Mouse (Mus musculus) lung, embryonic 15.5 days (tissue): ENCODE measurements around the gene Zbp1. TPM values are rescaled to one million over a fixed set of nuclear protein-coding genes. Genes with fewer than 3 reads are reported as not detected.
A peak's percentile ranks its signal among the peaks of the same experiment; 100 is the strongest.

Experiments
- ATAC-seq: fragments of 200-750 bp; cut with Nextera tagmentation; 2 replicates; pipeline ENCODE4 v1.8.0; 2017; ENCODE audit warnings: moderate number of reproducible peaks, borderline replicate concordance; ENCODE audit not compliant: low FRiP score, low TSS enrichment; ENCODE audit errors: extremely low read depth
- H3K27ac ChIP-seq: fragments of 300-500 bp; sonication (generic); 2 replicates; pipeline ENCODE4 v1.5.1; 2015; ENCODE audit warnings: moderate library complexity, mild to moderate bottlenecking, inconsistent platforms
- H3K27me3 ChIP-seq: fragments of 300-500 bp; sonication (generic); 2 replicates; pipeline ENCODE4 v1.6.1; 2015; ENCODE audit warnings: inconsistent platforms
- H3K36me3 ChIP-seq: fragments of 300-500 bp; sonication (generic); 2 replicates; pipeline ENCODE4 v1.6.1; 2015; ENCODE audit warnings: inconsistent platforms
- H3K4me1 ChIP-seq: fragments of 300-500 bp; sonication (generic); 2 replicates; pipeline ENCODE4 v1.6.1; 2015; ENCODE audit warnings: inconsistent platforms
- H3K4me2 ChIP-seq: fragments of 300-500 bp; sonication (generic); 2 replicates; pipeline ENCODE4 v1.6.1; 2015; ENCODE audit warnings: inconsistent platforms, mild to moderate bottlenecking, moderate library complexity
- H3K4me3 ChIP-seq: fragments of 300-500 bp; sonication (generic); 2 replicates; pipeline ENCODE4 v1.5.1; 2015; ENCODE audit warnings: mild to moderate bottlenecking, inconsistent platforms
- H3K9ac ChIP-seq: fragments of 300-500 bp; sonication (generic); 2 replicates; pipeline ENCODE4 v1.6.1; 2015; ENCODE audit warnings: inconsistent platforms
- H3K9me3 ChIP-seq: fragments of 300-500 bp; sonication (generic); 2 replicates; pipeline ENCODE4 v1.6.1; 2016; ENCODE audit warnings: inconsistent platforms
- WGBS: fragments of 180-500 bp; shearing (Covaris S2); methylation state at CpG from one replicate; pipeline ENCODE4 v1.1.7; 2015; 5-methylcytosine and 5-hydroxymethylcytosine counted together
- polyA plus RNA-seq: library from polyadenylated mRNA; unstranded; fragments of >200 nt; fragmentation: Nextera tagmentation; extraction: Ambion mirVana; gene quantifications from 2 replicates; pipeline ENCODE4 v1.2.1, GENCODE M21; 2015

Zbp1 gene
- polyA plus RNA-seq, 1 experiment from 2014 or later, result 0.95 TPM

DNA sequence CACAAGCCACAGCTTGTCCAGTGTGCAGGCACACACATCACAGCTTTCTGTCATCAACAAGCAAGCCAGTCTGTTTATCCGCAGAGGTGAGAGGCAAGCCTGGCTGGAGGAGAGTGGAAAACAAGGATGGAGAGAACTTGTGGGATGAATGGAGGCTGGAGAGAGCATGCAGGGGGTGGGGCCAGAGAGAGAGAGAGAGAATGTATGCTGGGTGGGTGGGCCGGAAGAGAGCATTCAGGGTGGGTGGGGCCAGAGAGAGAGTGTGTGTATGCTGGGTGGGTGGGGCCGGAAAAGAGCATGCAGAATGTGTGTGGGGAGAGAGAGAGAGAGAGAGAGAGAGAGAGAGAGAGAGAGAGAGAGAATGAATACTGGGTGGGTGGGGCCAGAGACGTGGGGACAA, 14.1 kb downstream of the Zbp1 start:
- no peaks in the 10 kb centered on the region for H3K4me1 ChIP-seq
- no peak overlapping the region for H3K9ac ChIP-seq
- H3K27ac ChIP-seq, result no peak overlapping the region
- H3K9me3 ChIP-seq, result no peaks in the 10 kb centered on the region
- 46% methylated on average over 4 of the region's 4 CpGs for WGBS
- H3K36me3 ChIP-seq, result no peaks in the 10 kb centered on the region
- H3K4me3 ChIP-seq, result no peak overlapping the region
- ATAC-seq, result peak; percentile 43; the same call in 1 of the 2 replicates
- no peak overlapping the region for H3K4me2 ChIP-seq
- no peaks in the 10 kb centered on the region for H3K27me3 ChIP-seq

DNA sequence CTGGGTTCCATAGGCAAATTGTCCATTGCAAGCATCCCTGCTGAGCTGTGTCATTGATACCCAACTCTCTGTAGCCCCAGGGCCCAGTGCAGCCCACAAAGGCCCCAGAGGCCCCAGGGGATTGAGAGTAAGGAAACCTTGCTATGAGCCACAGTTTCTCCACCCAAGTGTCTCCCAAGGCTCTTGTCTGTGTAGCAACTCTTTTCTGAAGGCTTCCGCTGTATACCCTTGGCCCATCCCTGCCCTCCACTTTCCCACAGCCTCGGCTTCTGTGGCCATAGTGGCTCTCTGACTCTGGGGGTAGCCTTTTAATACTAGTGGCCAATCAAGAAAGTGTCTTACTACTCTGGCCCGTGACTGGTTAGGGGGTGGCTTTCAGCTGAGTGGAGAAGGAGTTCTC, 15.0 kb downstream of the Zbp1 start:
- ATAC-seq, result no peak
- H3K9me3 ChIP-seq, result no peaks in the 10 kb centered on the region
- 85% methylated on average over 3 of the region's 3 CpGs for WGBS
- no peaks in the 10 kb centered on the region for H3K36me3 ChIP-seq
- no peak overlapping the region for H3K27ac ChIP-seq
- H3K4me2 ChIP-seq, result no peak overlapping the region
- H3K27me3 ChIP-seq, result no peaks in the 10 kb centered on the region
- H3K4me1 ChIP-seq, result no peaks in the 10 kb centered on the region
- no peak overlapping the region for H3K9ac ChIP-seq
- no peak overlapping the region for H3K4me3 ChIP-seq

DNA sequence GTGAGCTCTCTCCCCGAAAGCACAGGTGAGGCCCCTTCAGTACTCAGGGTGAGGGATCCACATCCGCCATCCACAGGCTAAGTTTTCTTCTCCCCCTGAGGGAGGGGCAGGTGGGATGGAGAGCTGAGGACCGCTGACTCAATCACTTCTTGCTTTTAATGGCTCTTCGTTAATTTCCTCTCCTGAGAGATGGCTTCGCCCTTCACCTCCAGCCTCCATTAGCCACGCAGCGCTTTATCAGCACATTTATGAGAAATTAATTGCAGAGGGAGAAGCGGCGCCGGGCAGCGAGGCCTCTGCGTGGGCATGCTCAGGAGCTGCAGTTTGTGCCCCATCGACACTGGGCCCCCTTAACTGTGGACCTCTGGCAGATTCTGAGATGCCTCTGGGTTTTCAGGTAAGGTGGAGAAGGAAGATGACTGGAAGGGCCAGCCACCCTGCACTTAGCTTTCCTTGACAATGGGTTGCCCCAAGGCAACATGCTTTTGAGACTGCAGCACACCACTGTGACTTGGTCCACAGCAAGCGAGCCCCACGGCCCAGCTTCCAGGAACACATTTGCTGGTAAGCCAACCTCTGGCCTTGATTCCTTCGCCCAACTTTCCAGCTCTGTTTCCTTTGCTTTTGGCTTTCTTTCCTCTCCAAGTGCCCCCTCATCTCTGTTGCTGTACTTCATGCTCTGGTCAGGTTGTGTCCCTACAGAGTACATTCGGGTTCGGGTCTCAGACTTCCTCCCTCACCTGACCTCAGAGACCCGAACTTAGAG, 15.6 kb downstream of the Zbp1 start:
- H3K9ac ChIP-seq, result no peak overlapping the region
- no peaks in the 10 kb centered on the region for H3K4me1 ChIP-seq
- WGBS, result 85% methylated on average over 19 of the region's 19 CpGs
- no peaks in the 10 kb centered on the region for H3K27me3 ChIP-seq
- H3K36me3 ChIP-seq, result no peaks in the 10 kb centered on the region
- H3K9me3 ChIP-seq, result no peaks in the 10 kb centered on the region
- H3K27ac ChIP-seq, result no peak overlapping the region
- no peak overlapping the region for H3K4me3 ChIP-seq
- no peak for ATAC-seq
- H3K4me2 ChIP-seq, result no peak overlapping the region

DNA sequence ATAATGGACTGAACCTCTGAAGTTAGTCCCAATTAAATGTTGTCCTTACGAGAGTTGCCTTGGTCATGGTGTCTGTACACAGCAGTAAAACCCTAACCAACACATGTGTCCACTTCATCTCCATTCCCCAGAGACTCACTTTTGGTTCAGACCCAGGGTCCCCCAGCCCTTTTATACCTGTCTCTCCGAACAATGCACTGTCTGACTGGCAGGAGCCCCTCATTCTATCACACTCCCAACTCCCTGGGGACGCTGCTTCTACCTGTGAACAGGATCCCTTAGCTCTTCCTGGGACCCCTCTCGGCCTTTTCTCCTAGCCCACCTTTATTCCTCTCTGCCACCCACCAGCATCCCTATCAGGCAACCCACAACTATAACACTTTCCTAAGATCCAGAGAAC, 23.9 kb downstream of the Zbp1 start:
- no peak overlapping the region for H3K27ac ChIP-seq
- H3K36me3 ChIP-seq, result no peaks in the 10 kb centered on the region
- ATAC-seq, result no peak
- H3K4me3 ChIP-seq, result no peak overlapping the region
- H3K4me2 ChIP-seq, result no peak overlapping the region
- no peaks in the 10 kb centered on the region for H3K27me3 ChIP-seq
- 76% methylated on average over 4 of the region's 4 CpGs for WGBS
- H3K9ac ChIP-seq, result no peak overlapping the region
- H3K9me3 ChIP-seq, result no peaks in the 10 kb centered on the region
- H3K4me1 ChIP-seq, result no peaks in the 10 kb centered on the region

DNA sequence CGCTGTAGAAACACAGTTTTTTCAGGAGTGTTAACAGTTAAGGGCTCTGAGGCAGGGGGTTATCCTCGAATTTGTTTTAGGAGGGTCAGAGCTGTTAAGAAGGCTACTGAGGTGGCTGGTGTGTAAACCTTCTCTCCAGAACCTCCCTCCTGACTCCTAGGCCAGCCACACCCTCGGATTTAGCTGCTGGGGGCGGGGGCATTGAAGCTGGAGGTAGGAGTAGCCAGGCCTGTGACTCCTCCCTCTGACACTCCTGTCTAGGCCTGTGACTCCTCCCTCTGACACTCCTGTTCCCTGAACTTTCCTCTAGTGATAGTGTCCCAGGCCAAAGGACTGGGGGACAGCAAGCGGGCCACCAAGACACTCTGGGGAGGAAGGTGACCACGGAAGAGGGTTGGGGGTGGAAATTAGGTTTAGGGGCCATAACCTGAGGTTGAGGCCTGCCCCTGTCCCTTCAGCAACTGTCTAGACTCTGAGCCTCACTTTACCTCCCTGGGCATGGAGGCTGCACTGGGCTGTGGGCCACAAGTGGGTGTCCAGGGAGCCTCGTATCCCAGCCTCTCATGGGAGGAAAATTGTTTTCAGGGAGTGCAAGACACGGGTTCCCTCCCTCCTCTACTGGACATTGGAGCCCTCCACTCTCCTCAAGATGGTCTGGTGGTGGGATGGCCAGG, 31.4 kb downstream of the Zbp1 start:
- no peak overlapping the region for H3K4me3 ChIP-seq
- no peaks in the 10 kb centered on the region for H3K36me3 ChIP-seq
- H3K9me3 ChIP-seq, result no peaks in the 10 kb centered on the region
- no peak overlapping the region for H3K9ac ChIP-seq
- no peak overlapping the region for H3K27ac ChIP-seq
- no peak overlapping the region for H3K4me2 ChIP-seq
- H3K4me1 ChIP-seq, result no peaks in the 10 kb centered on the region
- peaks cover 18% of the 10 kb centered on the region; the same call in 1 of the 2 replicates for H3K27me3 ChIP-seq
- 32% methylated on average over 8 of the region's 8 CpGs for WGBS
- ATAC-seq, result no peak

DNA sequence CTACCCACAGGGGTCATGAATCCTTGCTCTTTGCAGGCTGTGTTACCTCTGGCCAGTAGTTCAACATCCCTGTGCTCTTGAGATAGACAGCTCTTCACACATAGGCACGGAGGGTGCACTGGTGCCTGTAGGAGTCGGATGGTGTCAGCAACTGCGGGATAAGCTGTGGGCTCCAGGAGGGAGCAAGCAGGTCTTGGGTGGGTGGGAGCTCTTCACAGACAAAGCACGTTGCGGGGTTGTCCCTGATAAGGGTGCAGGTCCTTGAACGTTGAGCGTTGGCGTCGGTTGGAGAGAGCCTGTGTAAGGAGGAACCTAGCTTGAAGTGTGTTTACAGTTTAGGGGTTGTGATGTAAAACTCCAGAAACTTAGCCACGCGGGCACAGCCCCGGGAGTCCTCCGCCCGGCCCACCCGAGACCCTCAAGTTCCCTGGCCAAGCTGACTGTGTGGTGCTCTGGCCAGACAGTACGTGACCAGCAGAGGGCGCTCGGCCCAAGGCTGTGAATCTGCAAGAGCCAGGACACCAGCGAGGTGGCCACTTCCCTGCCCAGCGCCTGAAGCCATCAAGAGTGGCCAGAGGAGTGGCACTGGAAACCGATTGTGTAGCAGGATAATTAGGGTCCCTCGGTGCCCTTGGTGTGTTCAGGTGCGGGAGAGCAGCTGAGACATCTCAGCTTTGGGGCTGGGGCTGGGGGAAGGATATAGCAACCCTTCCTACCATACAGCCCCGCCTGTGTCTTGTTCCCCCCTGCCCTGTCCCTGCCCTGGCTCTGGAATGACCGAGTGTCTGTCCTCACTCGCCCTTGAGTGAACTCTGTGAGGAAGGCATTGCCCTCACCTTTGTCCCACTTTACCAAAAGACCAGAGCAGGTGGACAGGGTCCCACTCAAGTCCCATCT, 32.4 kb downstream of the Zbp1 start:
- WGBS, result 19% methylated on average over 26 of the region's 26 CpGs
- H3K9me3 ChIP-seq, result no peaks in the 10 kb centered on the region
- no peak overlapping the region for H3K4me3 ChIP-seq
- peaks cover 18% of the 10 kb centered on the region; the same call in 1 of the 2 replicates for H3K27me3 ChIP-seq
- no peaks in the 10 kb centered on the region for H3K36me3 ChIP-seq
- H3K4me1 ChIP-seq, result no peaks in the 10 kb centered on the region
- no peak overlapping the region for H3K27ac ChIP-seq
- no peak for ATAC-seq
- H3K4me2 ChIP-seq, result 0 out of 2 replicates have a peak overlapping the region, but pooled peaks have one; percentile 16
- no peak overlapping the region for H3K9ac ChIP-seq

DNA sequence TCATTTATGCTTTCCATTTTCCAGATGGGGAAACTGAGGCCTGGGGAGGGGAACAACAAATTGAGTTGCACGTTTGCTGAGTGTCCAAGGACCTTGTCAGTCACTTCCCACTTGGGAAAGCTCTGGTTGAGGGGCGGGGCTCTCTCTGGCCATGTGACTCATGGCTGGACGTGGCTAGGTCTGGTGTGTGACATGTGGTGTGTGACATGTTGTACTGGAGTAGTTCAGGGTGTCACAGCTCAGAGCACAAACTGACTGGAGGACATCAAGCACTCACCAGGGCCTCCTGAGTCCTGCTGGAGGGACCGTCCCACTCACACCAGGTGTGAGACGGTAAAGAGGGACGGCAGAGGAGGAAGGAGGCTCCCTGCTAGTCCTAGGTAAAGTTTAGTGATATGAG, 33.4 kb downstream of the Zbp1 start:
- Histone ChIP-seq H3K27ac (no peak overlapping the region), H3K36me3 (no peaks in the 10 kb centered on the region), H3K9me3 (no peaks in the 10 kb centered on the region), H3K9ac (no peak overlapping the region), H3K4me2 (no peak overlapping the region), H3K4me1 (no peaks in the 10 kb centered on the region), H3K4me3 (no peak overlapping the region), H3K27me3 (peaks cover 18% of the 10 kb centered on the region; the same call in 1 of the 2 replicates)
- no peak for ATAC-seq
- 56% methylated on average over 6 of the region's 6 CpGs for WGBS

DNA sequence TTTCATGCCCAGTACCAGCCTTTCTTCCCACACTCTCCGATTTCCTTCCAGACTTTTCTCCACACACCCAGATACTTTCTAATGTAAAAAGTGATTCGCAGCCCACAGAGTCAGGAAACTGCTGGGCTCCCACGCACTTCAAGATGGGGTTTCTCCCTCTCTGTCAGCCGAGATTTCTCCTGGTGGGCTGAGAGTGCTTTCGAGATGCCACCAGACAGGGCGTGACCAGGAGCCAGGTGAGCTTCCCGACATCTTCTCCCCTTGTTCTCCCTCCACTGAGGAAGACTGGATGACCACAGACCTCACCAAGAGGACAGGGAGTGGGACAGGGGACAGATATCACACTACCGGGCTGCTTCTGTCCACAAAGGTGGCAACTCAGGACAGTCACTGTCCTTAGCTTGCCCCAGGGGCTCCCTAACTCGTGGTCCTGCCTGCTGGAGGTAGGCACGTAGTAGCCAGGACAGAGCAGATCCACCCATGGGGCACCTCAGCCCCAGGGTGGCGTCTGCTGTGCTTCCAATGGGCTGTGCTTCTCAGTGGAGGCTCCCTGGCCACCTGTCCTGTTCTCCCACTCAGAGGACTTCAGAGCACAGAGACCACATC, 34.1 kb downstream of the Zbp1 start:
- Histone ChIP-seq H3K27me3 (peaks cover 18% of the 10 kb centered on the region), H3K36me3 (no peaks in the 10 kb centered on the region), H3K4me3 (no peak overlapping the region), H3K9me3 (no peaks in the 10 kb centered on the region), H3K4me1 (no peaks in the 10 kb centered on the region), H3K4me2 (no peak overlapping the region), H3K27ac (no peak overlapping the region), H3K9ac (no peak overlapping the region)
- 53% methylated on average over 11 of the region's 11 CpGs for WGBS
- no peak for ATAC-seq

DNA sequence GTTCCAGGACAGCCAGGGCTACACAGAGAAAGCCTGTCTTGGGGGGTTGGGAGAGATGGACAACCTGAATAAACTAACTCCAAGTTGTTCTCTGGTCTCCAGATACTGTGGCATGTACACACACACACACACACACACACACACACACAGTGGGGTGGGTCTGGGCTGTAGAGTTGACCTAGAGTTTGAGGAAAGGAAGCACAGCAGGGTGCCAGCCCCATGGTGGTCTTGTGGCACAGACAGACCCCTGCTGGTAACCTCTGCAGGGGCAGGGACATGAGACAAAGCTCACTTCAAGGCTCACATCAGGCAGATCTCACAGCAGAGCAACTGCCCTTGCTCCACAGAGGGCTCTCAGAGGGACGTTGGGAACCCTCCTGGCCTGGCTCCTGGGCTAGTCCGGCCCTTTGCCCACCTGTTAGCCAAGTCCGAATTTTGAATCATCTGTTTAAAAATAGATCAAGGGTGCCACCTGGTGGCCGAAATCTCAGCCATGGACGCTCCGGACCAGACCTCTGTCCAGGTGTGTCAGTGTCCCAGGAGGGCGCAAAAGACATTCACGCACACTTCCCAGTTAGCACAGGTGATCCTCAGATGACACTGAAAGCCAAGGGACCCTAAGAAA, 34.8 kb downstream of the Zbp1 start:
- H3K9ac ChIP-seq, result no peak overlapping the region
- ATAC-seq, result no peak
- 5% methylated on average over 8 of the region's 8 CpGs for WGBS
- H3K9me3 ChIP-seq, result no peaks in the 10 kb centered on the region
- no peak overlapping the region for H3K4me3 ChIP-seq
- no peaks in the 10 kb centered on the region for H3K36me3 ChIP-seq
- no peaks in the 10 kb centered on the region for H3K4me1 ChIP-seq
- no peak overlapping the region for H3K27ac ChIP-seq
- H3K4me2 ChIP-seq, result no peak overlapping the region
- peaks cover 21% of the 10 kb centered on the region for H3K27me3 ChIP-seq

DNA sequence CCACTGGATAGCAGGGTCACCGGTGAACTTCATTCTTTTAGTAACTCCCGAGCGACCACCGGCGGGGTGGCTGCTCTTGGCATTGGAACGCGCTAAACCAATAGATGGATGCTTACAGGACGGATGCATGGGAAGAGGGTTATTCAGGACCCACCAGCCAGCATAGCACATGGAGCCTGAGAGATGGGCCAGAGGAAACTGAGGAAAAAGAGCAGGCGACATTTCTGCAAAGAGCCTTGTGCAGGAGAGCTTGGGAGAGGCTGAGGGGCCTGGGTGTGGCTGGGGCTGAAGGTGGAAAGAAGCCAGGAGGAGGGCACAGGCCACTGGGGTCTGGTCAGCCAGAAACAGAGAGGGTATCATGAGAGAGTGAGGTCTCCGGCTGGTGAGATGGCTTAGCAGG, 35.4 kb downstream of the Zbp1 start:
- no peak overlapping the region for H3K27ac ChIP-seq
- no peak overlapping the region for H3K9ac ChIP-seq
- no peaks in the 10 kb centered on the region for H3K9me3 ChIP-seq
- H3K27me3 ChIP-seq, result peaks cover 22% of the 10 kb centered on the region
- no peak for ATAC-seq
- H3K4me1 ChIP-seq, result no peaks in the 10 kb centered on the region
- H3K4me3 ChIP-seq, result no peak overlapping the region
- 89% methylated on average over 10 of the region's 10 CpGs for WGBS
- H3K4me2 ChIP-seq, result no peak overlapping the region
- H3K36me3 ChIP-seq, result no peaks in the 10 kb centered on the region

DNA sequence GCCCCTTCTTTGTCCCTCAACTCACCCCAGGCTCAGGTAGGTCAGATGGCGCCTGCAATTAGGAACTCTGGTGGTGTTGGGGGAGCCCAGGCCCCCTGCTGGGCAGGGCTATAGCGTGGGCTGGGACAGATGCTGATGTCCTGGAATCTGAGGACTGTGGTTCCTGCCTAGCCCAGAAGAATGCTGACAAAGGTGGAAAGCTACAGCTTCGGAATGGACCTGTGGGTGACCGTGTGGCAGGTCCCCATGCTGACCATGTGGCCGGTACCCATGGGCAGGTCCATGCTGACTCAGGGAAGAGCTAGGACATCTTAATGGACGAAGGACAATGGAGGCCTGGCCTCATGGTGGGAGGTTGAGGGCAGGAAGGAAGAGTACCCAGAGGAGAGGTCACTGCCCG, 35.9 kb downstream of the Zbp1 start:
- 76% methylated on average over 7 of the region's 7 CpGs for WGBS

More for the DNA sequence above, 35.9 kb downstream of the Zbp1 start:
- Histone ChIP-seq H3K4me1 (no peaks in the 10 kb centered on the region), H3K4me2 (no peak overlapping the region), H3K27me3 (peaks cover 22% of the 10 kb centered on the region), H3K4me3 (no peak overlapping the region), H3K9me3 (no peaks in the 10 kb centered on the region), H3K9ac (no peak overlapping the region), H3K36me3 (no peaks in the 10 kb centered on the region), H3K27ac (no peak overlapping the region)
- ATAC-seq, result no peak
